Mouse (Mus musculus): ENCODE measurements around the gene Akap1.
A peak's percentile ranks its signal among the peaks of the same experiment; 100 is the strongest.

The Akap1 gene

GRCm38 (mm10) chr11:88841406-88841805, 23.0 kb downstream of the Akap1 start:
- DNase-seq: no peak

- DNase-seq: peak; percentile 53
Observed at GRCm38 (mm10) chr11:88840724-88841350, 23.5 kb downstream of the Akap1 start.

- DNase-seq: peak; percentile 35
Observed at GRCm38 (mm10) chr11:88840292-88840691, 24.1 kb downstream of the Akap1 start.

DNA sequence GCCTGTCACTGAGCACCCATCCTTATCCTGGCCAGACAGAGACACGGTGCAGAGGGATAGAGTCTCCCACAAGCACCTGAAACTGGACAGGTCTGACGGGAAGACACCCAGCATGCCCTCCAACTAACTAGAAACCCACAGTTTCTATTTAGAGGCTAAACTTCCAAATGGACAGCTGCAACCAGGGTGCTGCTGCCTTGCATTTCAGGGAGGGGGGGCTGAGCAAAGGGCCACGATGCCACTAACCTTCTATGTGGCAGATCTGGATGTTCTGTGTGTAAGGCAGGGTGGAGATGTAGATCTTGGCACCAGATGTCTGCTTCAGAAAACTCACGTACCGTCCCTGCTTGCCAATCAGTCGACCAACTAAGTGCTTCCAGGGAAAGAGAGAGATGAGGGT, 25.0 kb downstream of the Akap1 start:
- DNase-seq: no peak

GRCm38 (mm10) chr11:88838630-88839029, 25.8 kb downstream of the Akap1 start:
- peak; percentile 38 for DNase-seq

GRCm38 (mm10) chr11:88834606-88835005, 29.8 kb downstream of the Akap1 start:
- DNase-seq: no peak

DNA sequence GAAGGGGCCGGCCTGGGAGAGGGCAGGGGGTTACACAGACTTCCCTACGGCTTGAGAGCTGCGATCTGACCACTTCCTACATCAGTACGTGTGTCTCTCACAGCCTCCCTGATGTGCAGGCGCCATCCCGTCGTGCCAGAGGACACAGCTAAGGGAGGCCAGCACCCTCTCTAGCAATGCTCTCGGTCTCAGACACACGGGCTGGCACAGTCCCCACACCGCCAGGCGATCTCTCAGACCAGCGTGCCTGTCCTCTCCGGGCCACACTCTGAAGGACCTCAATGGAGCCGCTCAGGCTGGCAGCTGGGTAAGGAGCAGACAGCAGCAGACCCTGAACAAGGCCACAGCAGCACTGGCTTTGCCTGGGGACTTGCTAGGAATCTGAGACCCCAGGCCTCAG, 30.3 kb downstream of the Akap1 start:
- no peak for DNase-seq

GRCm38 (mm10) chr11:88833099-88833498, 31.3 kb downstream of the Akap1 start:
- no peak for DNase-seq

GRCm38 (mm10) chr11:88830257-88830804, 34.1 kb downstream of the Akap1 start:
- no peak for DNase-seq

- DNase-seq: no peak
Observed at GRCm38 (mm10) chr11:88828528-88828927, 35.9 kb downstream of the Akap1 start.

GRCm38 (mm10) chr11:88825909-88826308, 38.5 kb downstream of the Akap1 start:
- no peak for DNase-seq

DNA sequence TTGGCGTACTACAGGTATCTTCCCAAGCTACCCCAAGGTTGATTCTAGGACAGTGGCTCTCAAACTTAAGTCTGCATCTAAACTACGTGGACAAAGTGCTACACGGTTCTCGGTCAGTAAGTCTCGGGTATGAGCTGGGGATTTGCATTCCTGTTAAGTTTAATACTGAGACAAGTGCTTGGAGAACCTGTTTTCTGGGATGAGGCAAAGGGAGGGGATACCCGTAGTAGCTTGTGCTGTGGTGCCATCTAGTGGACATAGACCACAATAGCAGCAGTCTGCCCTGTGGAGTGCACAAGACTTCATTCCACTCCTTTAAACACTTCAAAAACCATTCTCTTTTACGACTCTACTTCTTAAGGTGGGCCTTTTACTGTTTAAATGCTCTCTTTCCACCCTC, 41.4 kb downstream of the Akap1 start:
- DNase-seq: peak; percentile 71

GRCm38 (mm10) chr11:88822526-88822925, 41.9 kb downstream of the Akap1 start:
- DNase-seq: no peak

- no peak for DNase-seq
Observed at GRCm38 (mm10) chr11:88820742-88821576, 43.4 kb downstream of the Akap1 start.

- DNase-seq: no peak
Observed at GRCm38 (mm10) chr11:88820253-88820652, 44.1 kb downstream of the Akap1 start.

DNA sequence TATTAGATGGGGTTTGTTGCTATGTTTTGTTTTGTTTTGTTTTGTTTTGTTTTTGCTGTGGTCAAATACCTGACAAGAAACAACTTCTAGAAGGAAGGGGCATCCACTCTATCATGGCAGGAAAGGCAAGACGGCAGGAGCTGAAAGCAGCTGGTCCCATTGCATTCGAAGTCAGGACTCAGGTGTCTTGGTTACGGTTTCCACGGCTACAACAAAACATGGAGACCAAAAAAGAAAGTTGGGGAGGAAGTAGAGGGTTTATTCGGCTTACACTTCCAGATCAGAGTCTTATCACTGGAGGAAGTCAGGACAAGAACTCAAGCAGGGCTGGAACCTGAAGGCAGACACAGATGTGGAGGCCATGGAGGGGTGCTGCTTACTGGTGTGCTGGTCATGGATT, 47.3 kb downstream of the Akap1 start:
- no peak for DNase-seq

- DNase-seq: no peak
Observed at GRCm38 (mm10) chr11:88803231-88804010, 61.0 kb downstream of the Akap1 start.

DNA sequence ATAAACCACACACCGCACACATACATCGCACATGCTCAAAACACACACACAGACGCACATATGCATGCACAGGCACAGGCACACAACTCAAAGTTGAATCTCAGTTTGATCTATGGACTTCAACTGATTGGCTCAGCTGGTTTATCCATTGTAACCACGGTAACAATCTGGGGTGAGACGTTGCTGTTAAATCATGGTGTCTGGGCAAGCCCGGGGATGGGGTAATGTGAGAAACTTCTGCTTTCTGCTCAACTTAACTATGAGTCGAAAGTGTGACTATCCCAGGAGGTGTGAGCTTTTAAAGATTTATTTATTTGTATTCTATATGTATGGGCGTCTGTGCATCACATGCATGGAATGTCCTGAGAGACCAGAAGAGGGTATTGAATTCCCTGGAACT, 68.2 kb downstream of the Akap1 start:
- no peak for DNase-seq

DNA sequence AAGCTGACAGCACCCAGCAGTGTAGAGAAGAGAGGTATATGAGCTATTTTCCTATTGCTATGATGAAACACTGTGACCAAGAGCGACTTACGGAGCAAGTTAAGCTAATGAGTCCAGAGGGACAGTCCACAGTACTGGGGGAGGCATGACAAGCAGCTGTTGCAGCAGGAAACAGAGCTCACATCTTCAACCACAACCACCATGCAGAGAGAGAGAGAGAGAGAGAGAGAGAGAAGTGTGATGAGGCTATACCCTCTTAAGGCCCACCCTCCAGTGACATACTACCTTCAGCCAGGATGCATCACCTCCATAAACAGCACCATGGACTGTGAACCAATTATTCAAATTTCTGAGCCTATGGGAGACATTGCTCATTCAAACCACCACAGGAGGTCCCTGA, 74.5 kb downstream of the Akap1 start:
- DNase-seq: no peak

GRCm38 (mm10) chr11:88786816-88787215, 77.6 kb downstream of the Akap1 start:
- DNase-seq: no peak

DNA sequence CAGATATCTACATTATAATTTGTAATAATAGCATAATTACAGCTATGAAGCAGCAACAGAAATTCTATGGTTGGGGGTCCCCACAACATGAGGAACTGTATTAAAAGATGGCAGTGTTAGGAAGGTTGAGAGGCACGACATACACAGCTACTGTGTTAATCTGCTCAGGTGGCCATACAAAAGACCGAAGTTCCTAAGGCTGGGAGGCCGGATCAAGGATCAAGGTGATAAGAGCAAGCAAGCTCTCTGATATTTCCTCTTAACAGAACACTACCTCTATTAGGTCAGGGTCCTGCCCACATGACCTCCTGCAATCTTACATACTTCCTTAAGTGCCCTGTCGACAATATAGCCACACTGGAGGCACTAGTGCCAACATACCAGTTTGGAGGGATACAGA, 80.9 kb downstream of the Akap1 start:
- DNase-seq: no peak

GRCm38 (mm10) chr11:88782531-88782930, 81.9 kb downstream of the Akap1 start:
- no peak for DNase-seq

All from kidney, adult 11 months (tissue).